Mouse (Mus musculus) induced T-regulatory cell, adult 2 months (primary cell): ENCODE data around the gene Sned1.
A peak's percentile ranks its signal among the peaks of the same experiment; 100 is the strongest.
"Not testable (repeated sequence)": the region's sequence is repeated elsewhere in the genome, so short reads cannot be mapped to it uniquely, and the experiment has no call there.

Experiments used
- DNase-seq: peaks from one replicate; pipeline ENCODE4 v3.0.0-alpha.2; 2012; ENCODE audit warnings: low read depth

The Sned1 gene

GRCm38 (mm10) chr1:93229221-93229620 is 6.4 kb upstream of the Sned1 start:
- no peak for DNase-seq

- DNase-seq = no peak
Measured at GRCm38 (mm10) chr1:93229626-93230025, 6.0 kb upstream of the Sned1 start.

- DNase-seq = no peak
Measured at GRCm38 (mm10) chr1:93236545-93236924, 894 bp downstream of the Sned1 start.

GRCm38 (mm10) chr1:93237676-93238075 is 2.0 kb downstream of the Sned1 start:
- no peak for DNase-seq

GRCm38 (mm10) chr1:93238201-93238600 is 2.6 kb downstream of the Sned1 start:
- no peak for DNase-seq

- DNase-seq = no peak
Measured at GRCm38 (mm10) chr1:93245936-93246335, 10.3 kb downstream of the Sned1 start.

GRCm38 (mm10) chr1:93252586-93252985 is 16.9 kb downstream of the Sned1 start:
- DNase-seq = no peak

GRCm38 (mm10) chr1:93255761-93256160 is 20.1 kb downstream of the Sned1 start:
- no peak for DNase-seq

- DNase-seq = no peak
Measured at GRCm38 (mm10) chr1:93257560-93257959, 21.9 kb downstream of the Sned1 start.

- no peak for DNase-seq
Measured at GRCm38 (mm10) chr1:93267207-93267606, 31.6 kb downstream of the Sned1 start.

- no peak for DNase-seq
Measured at GRCm38 (mm10) chr1:93268246-93268645, 32.6 kb downstream of the Sned1 start.

- no peak for DNase-seq
Measured at GRCm38 (mm10) chr1:93270516-93271240, 35.0 kb downstream of the Sned1 start.

- DNase-seq = no peak
Measured at GRCm38 (mm10) chr1:93271751-93272150, 36.1 kb downstream of the Sned1 start.

GRCm38 (mm10) chr1:93272409-93272821 is 36.8 kb downstream of the Sned1 start:
- DNase-seq = peak; percentile 46

- no peak for DNase-seq
Measured at GRCm38 (mm10) chr1:93275561-93275960, 39.9 kb downstream of the Sned1 start.

GRCm38 (mm10) chr1:93277041-93277440 is 41.4 kb downstream of the Sned1 start:
- DNase-seq = no peak

- DNase-seq = peak; percentile 23
Measured at GRCm38 (mm10) chr1:93289678-93290214, 54.1 kb downstream of the Sned1 start.

- DNase-seq = no peak
Measured at GRCm38 (mm10) chr1:93290956-93291355, 55.3 kb downstream of the Sned1 start.

- DNase-seq = no peak
Measured at GRCm38 (mm10) chr1:93291591-93291990, 56.0 kb downstream of the Sned1 start.

- DNase-seq = no peak
Measured at GRCm38 (mm10) chr1:93292006-93292405, 56.4 kb downstream of the Sned1 start.

GRCm38 (mm10) chr1:93294491-93294890 is 58.9 kb downstream of the Sned1 start:
- DNase-seq = not testable (repeated sequence)

- no peak for DNase-seq
Measured at GRCm38 (mm10) chr1:93299791-93300190, 64.2 kb downstream of the Sned1 start.

GRCm38 (mm10) chr1:93300578-93300977 is 64.9 kb downstream of the Sned1 start:
- DNase-seq = no peak
